Mouse (Mus musculus) forebrain, embryonic 14.5 days (tissue): ENCODE measurements at regions not wholly inside any gene's neighbourhood (a gene's known extent, or its start where the extent isn't known, plus 50 kb on each side); places are given as distances from the start of the nearest gene placed in this dataset.
A peak's percentile ranks its signal among the peaks of the same experiment; 100 is the strongest.

ENCODE experiments used
- ATAC-seq: fragments of 200-750 bp; cut with Nextera tagmentation; 2 replicates; pipeline ENCODE4 v1.8.0; 2017; ENCODE audit warnings: mild to moderate bottlenecking, moderate library complexity
- DNase-seq: peaks from one replicate; pipeline ENCODE4 v3.0.0-alpha.2; 2015; ENCODE audit warnings: low spot score
- H3K27ac ChIP-seq: fragments of 300-500 bp; sonication (generic); 2 replicates; pipeline ENCODE4 v1.5.1; 2014; ENCODE audit warnings: low read depth, mild to moderate bottlenecking, control low read depth, low read length, moderate library complexity
- H3K27me3 ChIP-seq: fragments of 300-500 bp; sonication (generic); replicated peaks from 2 replicates; pipeline ENCODE4 v1.6.1; 2014; ENCODE audit warnings: low read length, control low read depth, mixed read lengths; ENCODE audit not compliant: control insufficient read depth, insufficient read depth
- H3K36me3 ChIP-seq: fragments of 300-500 bp; sonication (generic); 2 replicates; pipeline ENCODE4 v1.6.1; 2014; ENCODE audit warnings: low read length, control low read depth; ENCODE audit not compliant: control insufficient read depth, insufficient read depth
- H3K4me1 ChIP-seq: fragments of 300-500 bp; sonication (generic); 2 replicates; pipeline ENCODE4 v1.6.1; 2014; ENCODE audit warnings: antibody characterized with exemption, low read length, control low read depth; ENCODE audit not compliant: control insufficient read depth, insufficient read depth
- H3K4me2 ChIP-seq: fragments of 300-500 bp; sonication (generic); 2 replicates; pipeline ENCODE4 v1.6.1; 2014; ENCODE audit warnings: mild to moderate bottlenecking, control low read depth, low read length
- H3K4me3 ChIP-seq: fragments of 300-500 bp; sonication (generic); 2 replicates; pipeline ENCODE4 v1.5.1; 2014; ENCODE audit warnings: low read depth, low read length, control low read depth
- H3K9ac ChIP-seq: fragments of 300-500 bp; sonication (generic); 2 replicates; pipeline ENCODE4 v1.6.1; 2014; ENCODE audit warnings: mild to moderate bottlenecking, low read length, control low read depth, moderate library complexity
- H3K9me3 ChIP-seq: fragments of 300-500 bp; sonication (generic); replicated peaks from 2 replicates; pipeline ENCODE4 v1.6.1; 2016; ENCODE audit warnings: low read length, control low read depth, mixed read lengths; ENCODE audit not compliant: control insufficient read depth
- WGBS: fragments of 180-500 bp; shearing (Covaris S2); extraction: QIAGEN DNeasy Blood & Tissue Kit; methylation state at CpG from one replicate; pipeline ENCODE4 v1.1.7; 2014; 5-methylcytosine and 5-hydroxymethylcytosine counted together

DNA sequence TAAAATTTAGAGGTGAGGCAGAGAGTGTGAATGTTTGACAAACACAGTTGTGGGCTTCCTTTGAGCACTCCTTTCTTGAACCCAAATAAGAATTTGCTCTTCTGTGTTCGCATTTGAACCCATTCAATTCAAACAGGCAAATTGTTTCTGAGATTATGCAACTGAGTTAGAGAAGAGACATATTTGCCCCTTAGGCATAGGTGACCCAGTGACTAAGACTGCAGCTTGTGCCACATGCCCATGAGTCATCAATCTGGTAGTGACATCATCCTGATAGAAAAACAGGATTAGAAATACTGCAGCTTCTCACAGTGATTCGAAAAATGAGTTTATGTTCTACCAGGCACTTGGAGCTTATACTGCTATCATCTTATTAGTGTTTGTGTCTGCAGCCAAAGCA is 67.2 kb downstream of the Zfp622 start:
- H3K36me3 ChIP-seq, result no peaks in the 10 kb centered on the region
- no peak overlapping the region for H3K4me2 ChIP-seq
- no peak overlapping the region for H3K4me3 ChIP-seq
- DNase-seq (no peak), ATAC-seq (no peak)
- no peaks in the 10 kb centered on the region for H3K9me3 ChIP-seq
- no peaks in the 10 kb centered on the region for H3K4me1 ChIP-seq
- no peak overlapping the region for H3K9ac ChIP-seq
- no peak overlapping the region for H3K27ac ChIP-seq
- H3K27me3 ChIP-seq, result no peaks in the 10 kb centered on the region
- 88% methylated on average over 2 of the region's 2 CpGs for WGBS

DNA sequence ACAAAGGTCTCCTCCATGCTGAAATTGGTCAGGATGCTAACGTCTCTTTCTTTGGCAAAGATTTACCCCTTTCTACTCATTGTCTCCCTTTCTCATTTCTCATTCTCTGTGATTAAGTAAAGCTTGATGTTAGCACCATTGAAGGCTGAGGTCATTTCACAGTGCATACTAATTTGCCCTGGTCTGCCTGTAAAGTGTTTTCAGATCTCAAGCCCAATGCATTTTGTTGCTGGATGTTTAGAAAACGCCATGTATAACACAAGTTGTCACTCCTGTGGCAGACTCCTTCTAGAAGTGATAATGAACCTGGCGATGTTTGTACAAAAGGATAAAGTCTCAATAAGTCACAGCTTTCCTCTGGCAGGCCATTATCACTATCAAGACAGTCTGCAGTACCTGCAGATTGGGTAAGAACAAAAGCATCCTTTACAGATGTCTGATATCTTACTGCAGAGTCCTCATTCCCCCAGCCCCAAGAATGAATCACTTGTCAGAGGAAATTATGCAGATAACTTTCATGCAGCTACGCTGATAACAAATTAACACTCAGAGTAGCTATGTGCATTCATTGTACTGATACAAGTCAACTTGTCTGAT is 68.7 kb downstream of the Zfp622 start:
- H3K4me2 ChIP-seq, result no peak overlapping the region
- H3K9ac ChIP-seq, result no peak overlapping the region
- no peak overlapping the region for H3K4me3 ChIP-seq
- peak; percentile 65; the same call in 1 of the 2 replicates for ATAC-seq
- peak overlapping the region; percentile 39; the same call in 1 of the 2 replicates for H3K27ac ChIP-seq
- H3K9me3 ChIP-seq, result no peaks in the 10 kb centered on the region
- no peaks in the 10 kb centered on the region for H3K36me3 ChIP-seq
- 46% methylated on average over 4 of the region's 4 CpGs for WGBS
- H3K27me3 ChIP-seq, result no peaks in the 10 kb centered on the region
- no peaks in the 10 kb centered on the region for H3K4me1 ChIP-seq
- DNase-seq, result peak; percentile 51

DNA sequence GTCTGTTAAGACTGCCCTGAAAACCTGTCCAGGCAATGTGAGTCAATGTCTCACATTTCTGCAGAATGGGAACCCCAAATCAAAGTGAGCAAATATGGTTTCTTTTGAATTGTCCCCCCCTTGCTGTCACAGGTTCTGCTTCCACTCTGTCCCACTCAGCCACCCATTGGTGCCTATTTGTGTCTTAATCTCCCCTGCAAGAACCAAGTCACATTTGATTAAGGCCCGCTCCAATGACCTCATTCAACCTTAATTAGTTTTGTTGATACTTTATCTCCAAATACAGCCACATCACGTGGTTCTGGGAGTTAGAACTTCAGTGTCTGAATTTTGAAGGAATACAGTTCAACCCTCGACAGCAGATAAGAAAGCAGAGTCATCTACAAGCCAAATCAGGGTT is 73.9 kb downstream of the Zfp622 start:
- no peak overlapping the region for H3K9ac ChIP-seq
- H3K27ac ChIP-seq, result no peak overlapping the region
- no peak overlapping the region for H3K4me3 ChIP-seq
- WGBS, result 23% methylated on average over 3 of the region's 3 CpGs
- DNase-seq, result no peak
- H3K27me3 ChIP-seq, result no peaks in the 10 kb centered on the region
- H3K9me3 ChIP-seq, result no peaks in the 10 kb centered on the region
- H3K4me2 ChIP-seq, result no peak overlapping the region
- no peaks in the 10 kb centered on the region for H3K36me3 ChIP-seq
- no peak for ATAC-seq
- no peaks in the 10 kb centered on the region for H3K4me1 ChIP-seq

DNA sequence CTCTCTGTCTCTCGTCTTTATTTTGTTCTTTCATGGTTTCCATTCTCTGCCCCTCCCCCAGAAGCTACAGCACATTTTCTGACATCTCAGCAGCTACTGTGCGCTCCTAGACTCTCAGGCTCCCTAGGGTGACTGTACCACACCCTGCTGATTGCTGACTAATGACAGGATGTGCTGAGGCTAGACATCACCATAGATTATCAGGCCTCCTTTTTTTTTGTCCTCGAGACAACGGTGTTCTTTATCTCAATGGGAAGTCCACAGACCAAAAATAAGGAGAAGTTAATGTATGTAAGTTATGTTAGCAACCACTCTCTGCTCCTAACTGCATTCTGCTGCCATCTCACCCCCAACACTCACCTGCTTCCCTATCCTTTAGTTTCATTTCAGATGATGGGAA is 116.0 kb downstream of the Zfp622 start:
- no peaks in the 10 kb centered on the region for H3K9me3 ChIP-seq
- DNase-seq, result no peak
- WGBS, result 80% methylated on average over 4 of the region's 4 CpGs

DNA sequence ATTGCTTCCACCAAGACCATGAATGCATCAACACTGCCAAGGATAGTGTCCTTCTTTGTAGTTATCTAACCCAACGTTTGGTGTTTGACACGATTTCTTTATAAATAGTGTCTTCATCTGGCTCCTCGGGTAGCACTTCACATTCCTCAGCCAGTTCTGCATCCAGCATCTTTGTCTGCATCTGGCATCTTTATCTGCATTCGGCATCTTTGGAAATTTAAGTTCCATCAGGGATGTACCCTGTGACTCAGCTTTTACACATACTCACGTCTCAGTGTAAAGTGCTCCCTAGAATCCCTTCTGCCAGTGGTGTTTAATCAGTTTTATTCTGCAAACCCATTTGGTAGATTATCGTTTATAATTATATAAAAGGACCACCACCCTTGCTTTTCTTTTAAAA is 123.8 kb downstream of the Zfp622 start:
- Histone ChIP-seq H3K4me3 (no peak overlapping the region), H3K4me1 (no peaks in the 10 kb centered on the region), H3K9me3 (no peaks in the 10 kb centered on the region), H3K9ac (no peak overlapping the region), H3K36me3 (no peaks in the 10 kb centered on the region), H3K4me2 (no peak overlapping the region), H3K27me3 (no peaks in the 10 kb centered on the region), H3K27ac (no peak overlapping the region)
- DNase-seq (no peak), ATAC-seq (no peak)
- 89% methylated on average over 6 of the region's 6 CpGs for WGBS

More for the DNA sequence above, 116.0 kb downstream of the Zfp622 start:
- Histone ChIP-seq H3K9ac (no peak overlapping the region), H3K36me3 (no peaks in the 10 kb centered on the region), H3K27me3 (no peaks in the 10 kb centered on the region), H3K27ac (no peak overlapping the region), H3K4me3 (no peak overlapping the region), H3K4me1 (no peaks in the 10 kb centered on the region), H3K4me2 (no peak overlapping the region)
- no peak for ATAC-seq

DNA sequence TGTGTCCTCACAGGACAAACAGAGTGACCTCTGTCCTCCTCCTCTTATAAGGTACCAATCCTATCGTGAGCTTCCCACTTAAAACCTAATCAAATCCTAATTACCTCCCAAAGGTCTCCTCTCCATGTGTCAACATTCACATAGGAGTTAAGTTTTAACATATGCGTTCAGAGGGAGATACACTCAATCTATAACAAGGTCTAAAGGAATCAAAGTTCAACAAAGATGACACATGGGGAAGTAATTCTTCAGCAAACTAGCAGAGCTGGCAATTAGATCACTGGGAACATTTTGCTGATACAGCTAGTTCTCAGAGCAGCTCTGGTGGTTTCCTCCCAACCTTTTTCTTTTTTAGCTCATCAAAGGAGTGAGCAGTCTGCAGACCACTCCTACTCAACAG is 160.0 kb downstream of the Zfp622 start:
- no peaks in the 10 kb centered on the region for H3K4me1 ChIP-seq
- H3K4me3 ChIP-seq, result no peak overlapping the region
- H3K27ac ChIP-seq, result no peak overlapping the region
- no peaks in the 10 kb centered on the region for H3K36me3 ChIP-seq
- 73% methylated on average over 2 of the region's 2 CpGs for WGBS
- DNase-seq (no peak), ATAC-seq (no peak)
- no peaks in the 10 kb centered on the region for H3K9me3 ChIP-seq
- H3K27me3 ChIP-seq, result no peaks in the 10 kb centered on the region
- H3K9ac ChIP-seq, result no peak overlapping the region
- no peak overlapping the region for H3K4me2 ChIP-seq

DNA sequence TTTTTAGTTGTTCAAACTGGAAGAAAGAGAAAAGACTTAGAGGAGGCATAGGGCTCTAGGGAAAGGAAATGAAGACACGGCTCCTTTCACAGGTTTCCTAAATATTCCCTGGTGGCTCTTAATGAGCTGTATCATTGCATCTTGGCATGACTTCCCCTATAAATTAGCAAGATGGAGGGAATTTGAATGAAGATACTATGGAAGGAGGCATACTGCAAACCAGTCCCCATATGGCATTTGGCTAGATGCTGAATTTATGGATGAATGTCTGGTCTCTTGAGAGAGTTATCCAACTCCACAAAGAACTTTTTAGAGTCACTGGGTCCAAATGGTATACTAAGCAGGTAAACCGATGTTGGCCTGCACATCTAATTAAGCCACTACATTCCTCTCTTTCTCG is 150.3 kb upstream of the March11 start:
- DNase-seq (no peak), ATAC-seq (no peak)
- H3K27me3 ChIP-seq, result no peaks in the 10 kb centered on the region
- no peaks in the 10 kb centered on the region for H3K9me3 ChIP-seq
- H3K36me3 ChIP-seq, result no peaks in the 10 kb centered on the region
- no peak overlapping the region for H3K27ac ChIP-seq
- H3K9ac ChIP-seq, result no peak overlapping the region
- no peak overlapping the region for H3K4me2 ChIP-seq
- H3K4me1 ChIP-seq, result no peaks in the 10 kb centered on the region
- no peak overlapping the region for H3K4me3 ChIP-seq
- WGBS, result 49% methylated on average over 3 of the region's 3 CpGs

DNA sequence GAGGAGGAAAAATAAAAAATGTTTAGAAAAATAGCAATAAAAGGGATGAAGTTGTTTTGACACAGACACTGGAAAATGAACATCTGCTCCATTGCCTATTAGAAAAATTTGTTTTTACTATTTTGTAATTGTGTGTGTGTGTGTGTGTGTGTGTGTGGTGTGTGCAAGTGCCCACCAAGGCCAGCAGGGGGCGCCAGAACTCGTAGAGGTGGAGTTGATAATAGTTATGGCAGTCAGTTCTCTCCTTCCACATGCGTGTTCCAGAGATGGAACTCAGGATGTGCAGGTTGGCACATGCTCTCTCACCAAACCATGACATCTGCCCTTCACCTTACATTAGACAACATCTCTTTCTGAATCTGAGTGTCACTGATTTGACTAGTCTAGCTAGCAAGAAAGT is 123.9 kb upstream of the March11 start:
- Histone ChIP-seq H3K27me3 (no peaks in the 10 kb centered on the region), H3K4me3 (no peak overlapping the region), H3K9me3 (no peaks in the 10 kb centered on the region), H3K36me3 (no peaks in the 10 kb centered on the region), H3K9ac (no peak overlapping the region), H3K4me2 (no peak overlapping the region), H3K27ac (no peak overlapping the region), H3K4me1 (no peaks in the 10 kb centered on the region)
- WGBS, result 54% methylated on average over 3 of the region's 3 CpGs
- DNase-seq, result no peak
- no peak for ATAC-seq

DNA sequence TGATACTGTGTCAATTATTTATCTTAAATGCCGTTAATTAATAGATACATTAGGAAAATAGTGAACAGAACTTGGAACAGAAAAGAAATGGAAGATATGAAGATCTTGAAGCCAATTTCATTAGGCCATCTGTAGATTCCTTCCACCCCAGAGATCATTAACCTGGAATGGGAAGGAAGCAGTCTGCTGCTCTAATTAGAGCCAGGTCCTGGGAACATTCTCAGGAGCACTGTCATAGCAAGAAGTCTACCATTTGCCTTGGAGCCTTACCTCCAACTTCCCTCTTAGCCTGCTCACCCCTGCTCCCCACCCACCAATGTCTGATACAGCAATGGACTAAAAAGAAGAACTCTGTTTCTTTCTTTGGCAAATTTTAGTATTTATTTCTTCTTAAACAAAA is 113.3 kb upstream of the March11 start:
- H3K4me2 ChIP-seq, result no peak overlapping the region
- H3K4me1 ChIP-seq, result no peaks in the 10 kb centered on the region
- no peak overlapping the region for H3K27ac ChIP-seq
- 21% methylated on average over 1 of the region's 1 CpGs for WGBS
- no peaks in the 10 kb centered on the region for H3K9me3 ChIP-seq
- no peaks in the 10 kb centered on the region for H3K36me3 ChIP-seq
- no peak overlapping the region for H3K4me3 ChIP-seq
- H3K27me3 ChIP-seq, result no peaks in the 10 kb centered on the region
- ATAC-seq, result no peak
- no peak for DNase-seq
- H3K9ac ChIP-seq, result no peak overlapping the region
